Mouse (Mus musculus): Measurements from ENCODE around the gene Tmem9.

Gene Tmem9

DNA sequence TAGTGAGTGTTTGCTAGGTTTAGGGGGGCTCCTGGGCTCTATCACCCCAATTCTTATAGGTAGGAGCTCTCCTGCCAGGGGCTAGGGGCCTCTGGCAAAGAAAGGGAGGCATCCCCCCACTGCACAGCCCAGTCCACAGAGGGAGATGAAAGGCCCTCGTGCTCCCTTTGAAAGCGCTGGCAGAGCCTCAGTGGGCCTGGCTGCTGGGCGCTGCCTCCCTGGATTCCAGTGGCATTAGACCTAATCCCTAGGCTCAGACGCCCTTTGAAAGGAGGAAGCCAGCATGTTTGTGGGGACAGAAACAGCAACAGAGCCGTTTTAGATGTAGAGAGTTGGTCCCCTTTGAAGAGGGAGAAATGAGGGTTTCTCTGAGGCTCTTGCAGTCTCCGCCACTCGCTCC is 22.3 kb downstream of the Tmem9 start:
- DNase-seq (ENCODE audit: extremely low read depth, insufficient read length, low spot score), result no peak

GRCm38 (mm10) chr1:136031697-136032096 is 23.7 kb downstream of the Tmem9 start:
- DNase-seq (ENCODE audit: extremely low read depth, insufficient read length, low spot score), result no peak

- no peak for DNase-seq (ENCODE audit: extremely low read depth, insufficient read length, low spot score)
Measured at GRCm38 (mm10) chr1:136032961-136033360, 25.0 kb downstream of the Tmem9 start.

GRCm38 (mm10) chr1:136038746-136039538 is 31.0 kb downstream of the Tmem9 start:
- DNase-seq (ENCODE audit: extremely low read depth, insufficient read length, low spot score), result no peak

DNA sequence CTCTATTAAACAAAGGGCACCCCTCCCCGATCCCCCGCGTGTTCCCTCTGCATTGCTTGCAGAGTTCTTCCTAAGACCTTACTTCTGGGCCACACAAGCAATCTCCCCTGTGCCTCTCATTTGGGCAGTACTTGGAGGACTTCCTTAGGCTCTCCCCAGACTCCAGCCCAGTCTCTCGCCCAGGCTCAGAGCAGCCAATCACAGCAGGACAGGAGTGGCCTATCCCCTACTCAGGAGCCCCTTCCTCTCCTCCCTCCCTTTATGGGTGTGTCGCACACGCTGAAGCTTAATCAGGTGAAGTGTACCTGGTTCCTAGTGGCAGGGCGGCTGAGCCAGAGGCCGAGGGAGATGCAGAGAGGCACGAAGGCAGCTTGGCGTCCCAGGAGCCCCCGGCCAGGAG is 32.5 kb downstream of the Tmem9 start:
- DNase-seq (ENCODE audit: extremely low read depth, insufficient read length, low spot score), result no peak

- DNase-seq (ENCODE audit: extremely low read depth, insufficient read length, low spot score), result no peak
Measured at GRCm38 (mm10) chr1:136040874-136041273, 32.9 kb downstream of the Tmem9 start.

DNA sequence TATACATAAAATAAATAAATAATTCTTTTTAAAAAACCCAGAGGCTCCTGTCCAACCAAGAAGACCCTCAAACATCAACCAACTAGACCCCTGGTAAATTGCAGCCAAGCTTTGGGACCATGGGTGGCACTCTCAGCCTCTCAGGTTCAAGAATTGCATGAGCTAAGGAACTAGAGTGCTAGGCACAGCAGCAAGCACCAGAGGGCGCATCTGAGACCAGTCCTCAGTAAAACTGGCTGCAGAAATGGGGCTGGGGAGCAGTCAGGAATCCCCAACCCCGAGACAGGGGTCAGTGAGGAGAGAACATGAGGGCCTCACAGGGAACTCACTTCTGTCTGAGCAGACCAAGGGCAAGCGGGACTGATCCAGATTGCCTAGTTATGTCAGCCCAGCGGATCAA is 37.8 kb downstream of the Tmem9 start:
- no peak for DNase-seq (ENCODE audit: extremely low read depth, insufficient read length, low spot score)

- DNase-seq (ENCODE audit: extremely low read depth, insufficient read length, low spot score), result no peak
Measured at GRCm38 (mm10) chr1:136047432-136047831, 39.5 kb downstream of the Tmem9 start.

DNA sequence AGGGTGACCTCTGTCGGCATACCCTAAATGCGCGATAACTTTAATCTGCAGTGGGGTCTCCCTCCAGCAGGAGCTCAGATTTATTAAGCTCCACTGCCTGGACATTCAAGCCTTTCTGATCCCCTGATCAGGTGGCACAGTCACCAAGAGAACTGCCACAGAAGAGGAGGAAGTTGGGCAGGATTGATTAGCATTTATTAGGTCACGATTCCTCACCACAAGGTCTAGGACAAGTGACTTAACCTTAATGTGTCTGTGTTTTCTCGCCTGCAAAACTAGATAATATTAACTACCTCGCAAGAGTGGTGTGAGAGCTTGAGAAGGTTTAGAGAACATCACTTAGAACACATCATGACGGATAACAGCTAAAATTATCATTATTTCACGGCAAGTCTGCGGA is 39.9 kb downstream of the Tmem9 start:
- no peak for DNase-seq (ENCODE audit: extremely low read depth, insufficient read length, low spot score)

GRCm38 (mm10) chr1:136050312-136051012 is 42.5 kb downstream of the Tmem9 start, which contains the start of gene Ascl5:
Gene Ascl5, plus strand, starts transcription at chr1:136050804.
- peak; percentile 72 for DNase-seq (ENCODE audit: extremely low read depth, insufficient read length, low spot score)

- DNase-seq (ENCODE audit: extremely low read depth, insufficient read length, low spot score), result peak; percentile 19
Measured at GRCm38 (mm10) chr1:136051013-136051315, 43.0 kb downstream of the Tmem9 start.

GRCm38 (mm10) chr1:136051465-136051864 is 43.5 kb downstream of the Tmem9 start:
- DNase-seq (ENCODE audit: extremely low read depth, insufficient read length, low spot score), result peak; percentile 51

DNA sequence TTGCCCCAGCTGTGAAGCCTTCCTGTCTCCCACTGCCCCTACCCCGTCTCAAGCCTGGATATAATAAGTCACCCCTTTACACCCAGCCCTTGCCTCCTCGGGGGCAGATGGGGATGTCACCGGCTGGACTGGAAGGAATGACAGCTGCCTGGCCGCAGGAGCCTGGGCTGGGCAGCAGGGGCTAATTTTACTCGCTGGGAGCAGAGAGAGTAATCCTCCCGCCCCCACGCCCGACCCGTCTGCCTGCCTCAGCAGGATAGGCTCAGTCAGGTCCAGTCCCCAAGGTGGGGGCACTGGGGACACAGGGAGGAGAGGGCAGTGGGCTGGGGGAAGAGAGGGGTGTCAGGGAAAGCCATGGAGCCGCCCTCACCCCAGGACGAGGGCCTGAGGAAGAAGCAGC is 44.6 kb downstream of the Tmem9 start, which contains the start of gene Cacna1s:
TSS of gene Cacna1s (plus strand) at position 204 of the 400 bp plus-strand sequence.
- DNase-seq (ENCODE audit: extremely low read depth, insufficient read length, low spot score), result no peak

DNA sequence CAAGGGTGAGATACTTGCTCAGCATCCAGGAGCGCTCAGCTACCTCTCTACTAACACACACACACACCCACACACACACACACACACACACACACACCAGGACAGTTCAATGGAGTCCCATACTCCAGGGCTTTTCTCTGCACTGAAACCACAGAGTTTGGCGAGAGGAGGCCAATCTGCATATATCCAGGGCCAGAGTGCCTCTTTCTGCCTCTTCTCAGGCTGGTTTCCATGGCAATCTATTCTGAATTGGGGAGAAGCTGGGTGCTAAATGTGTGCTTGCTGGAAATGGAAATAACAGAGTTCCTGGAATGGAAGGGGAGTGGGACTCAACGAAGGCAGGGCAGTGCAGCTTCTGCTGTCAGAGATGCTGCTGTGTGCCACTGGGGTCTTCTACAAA is 47.8 kb downstream of the Tmem9 start:
- no peak for DNase-seq (ENCODE audit: extremely low read depth, insufficient read length, low spot score)

DNA sequence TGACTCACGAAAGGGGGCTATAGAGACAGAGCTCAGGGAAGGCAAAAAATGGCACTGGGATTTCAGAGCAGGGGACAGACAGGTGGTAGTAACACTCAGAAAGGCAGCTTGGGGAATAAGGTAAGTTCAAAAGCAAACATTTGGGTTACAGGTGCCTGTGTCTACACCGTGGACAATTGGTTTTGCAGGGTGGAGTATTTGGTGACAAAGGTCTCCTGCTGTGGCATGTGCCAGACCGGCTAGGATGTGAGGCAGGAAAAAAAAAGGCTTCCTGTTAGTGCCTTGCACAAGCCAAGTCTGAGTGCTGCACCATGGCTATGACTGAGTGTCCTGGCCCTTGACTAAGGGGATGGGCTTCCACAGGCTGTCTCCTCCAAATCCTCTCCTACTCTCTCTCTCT is 50.6 kb downstream of the Tmem9 start:
- DNase-seq (ENCODE audit: extremely low read depth, insufficient read length, low spot score), result no peak

DNA sequence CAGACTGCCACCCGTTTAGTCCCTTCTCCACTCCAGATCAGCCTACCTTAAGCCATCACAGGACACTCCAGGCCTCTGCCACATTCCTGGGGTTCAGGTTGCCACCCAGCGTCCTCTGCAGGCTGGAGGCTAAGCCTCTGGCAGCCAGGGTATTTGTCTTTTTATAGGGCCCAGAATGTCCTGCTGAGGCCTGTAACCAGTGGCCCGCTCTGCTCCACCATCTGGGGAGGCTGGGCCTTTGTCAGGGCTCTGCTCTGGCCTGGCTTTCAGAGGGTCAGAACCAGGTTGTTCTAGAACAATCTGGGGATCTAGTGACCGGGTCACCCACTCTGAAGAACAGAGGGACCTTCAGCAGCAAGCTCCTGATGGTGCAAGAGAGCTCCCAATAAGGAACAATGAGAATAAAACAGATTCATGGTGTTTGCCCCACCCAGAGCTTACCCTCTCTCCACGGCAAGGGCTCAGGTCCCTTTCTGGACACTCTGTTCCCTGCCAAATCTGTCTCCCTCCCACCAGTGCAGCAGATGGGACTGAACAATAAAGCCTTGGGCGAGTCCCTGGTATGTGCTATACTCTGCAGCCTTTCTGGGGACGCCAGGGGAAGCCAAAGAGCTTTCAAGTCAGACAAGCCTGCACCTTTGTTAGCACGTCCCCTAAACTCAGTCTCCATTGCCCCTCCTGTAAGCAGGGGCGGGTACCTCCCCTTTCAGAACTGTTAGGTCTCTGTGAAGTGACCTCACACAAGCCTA is 53.3 kb downstream of the Tmem9 start:
- DNase-seq (ENCODE audit: extremely low read depth, insufficient read length, low spot score), result no peak

GRCm38 (mm10) chr1:136061790-136062141 is 53.8 kb downstream of the Tmem9 start:
- no peak for DNase-seq (ENCODE audit: extremely low read depth, insufficient read length, low spot score)

- no peak for DNase-seq (ENCODE audit: extremely low read depth, insufficient read length, low spot score)
Measured at GRCm38 (mm10) chr1:136063991-136064390, 56.0 kb downstream of the Tmem9 start.

GRCm38 (mm10) chr1:136066621-136067020 is 58.7 kb downstream of the Tmem9 start:
- DNase-seq (ENCODE audit: extremely low read depth, insufficient read length, low spot score), result no peak

- DNase-seq (ENCODE audit: extremely low read depth, insufficient read length, low spot score), result no peak
Measured at GRCm38 (mm10) chr1:136067579-136067978, 59.6 kb downstream of the Tmem9 start.

GRCm38 (mm10) chr1:136076086-136076485 is 68.1 kb downstream of the Tmem9 start:
- peak; percentile 16 for DNase-seq (ENCODE audit: extremely low read depth, insufficient read length, low spot score)

- no peak for DNase-seq (ENCODE audit: extremely low read depth, insufficient read length, low spot score)
Measured at GRCm38 (mm10) chr1:136077656-136078055, 69.7 kb downstream of the Tmem9 start.

Data from 3134 (cell line).